16 mouse cellular contexts compared by ENCODE assay signal in genomic region chr7:101702706-101703105, GRCm38 (mm10).
"Had no signal": no experiment of that assay in that cellular context is flagged by ENCODE, and none has a peak within 500 bp of the region (broad histone marks: within the 10 kb centered on the region; RNA-seq: fewer than 3 reads in every experiment).

No protein-coding gene starts in this region.

- H3K4me2 ChIP-seq: kidney, embryonic 15.5 days; limb, embryonic 13.5 days; liver, embryonic 13.5 days; lung, embryonic 14.5 days; midbrain, embryonic 12.5 days; midbrain, embryonic 15.5 days; neural tube, embryonic 12.5 days; neural tube, embryonic 15.5 days had no signal

- H3K4me3 ChIP-seq: kidney, embryonic 15.5 days; limb, embryonic 10.5 days; limb, embryonic 13.5 days; liver, embryonic 13.5 days; midbrain, embryonic 12.5 days; midbrain, embryonic 15.5 days; neural tube, embryonic 12.5 days; neural tube, embryonic 15.5 days had no signal

- H3K4me1 ChIP-seq: limb, embryonic 13.5 days; midbrain, embryonic 12.5 days; midbrain, embryonic 15.5 days; neural tube, embryonic 12.5 days; neural tube, embryonic 15.5 days had no signal

- H3K9me3 ChIP-seq: kidney, embryonic 15.5 days; limb, embryonic 10.5 days; limb, embryonic 13.5 days; liver, embryonic 13.5 days; midbrain, embryonic 12.5 days; midbrain, embryonic 15.5 days; neural tube, embryonic 12.5 days; neural tube, embryonic 15.5 days had no signal

- H3K36me3 ChIP-seq: kidney, embryonic 15.5 days; liver, embryonic 13.5 days; midbrain, embryonic 15.5 days; neural tube, embryonic 12.5 days had no signal

- H3K27me3 ChIP-seq: kidney, embryonic 15.5 days; limb, embryonic 13.5 days; liver, embryonic 13.5 days; midbrain, embryonic 12.5 days; midbrain, embryonic 15.5 days; neural tube, embryonic 12.5 days; neural tube, embryonic 15.5 days had no signal

- DNase-seq: kidney, adult 11 months; kidney, adult 8-10 months; kidney, postnatal 10 days; kidney, postnatal 36 days; liver, embryonic 13.5 days; lung, embryonic 14.5 days; thymus, postnatal 25 days had no signal

- H3K27ac ChIP-seq: kidney, embryonic 15.5 days; limb, embryonic 10.5 days; limb, embryonic 13.5 days; liver, embryonic 13.5 days; macrophage; midbrain, embryonic 12.5 days; midbrain, embryonic 15.5 days; neural tube, embryonic 12.5 days; neural tube, embryonic 15.5 days had no signal

- H3K9ac ChIP-seq: kidney, embryonic 15.5 days; limb, embryonic 13.5 days; liver, embryonic 13.5 days; lung, embryonic 14.5 days; midbrain, embryonic 12.5 days; midbrain, embryonic 15.5 days; neural tube, embryonic 12.5 days; neural tube, embryonic 15.5 days had no signal

- ATAC-seq: lung, postnatal 0 days; midbrain, embryonic 15.5 days had no signal
